Mouse (Mus musculus) monocyte, adult 5-6 weeks (primary cell): ENCODE measurements at regions not wholly inside any gene's neighbourhood (a gene's known extent, or its start where the extent isn't known, plus 50 kb on each side); places are given as distances from the start of the nearest gene placed in this dataset.

Experiments
- ATAC-seq: fragments of 153-309, 156-312 bp; replicated peaks from 2 replicates; pipeline ENCODE4 v1.8.0; 2017; ENCODE audit warnings: mild to moderate bottlenecking; ENCODE audit not compliant: low TSS enrichment, insufficient number of reproducible peaks, severe bottlenecking, poor library complexity, low FRiP score

DNA sequence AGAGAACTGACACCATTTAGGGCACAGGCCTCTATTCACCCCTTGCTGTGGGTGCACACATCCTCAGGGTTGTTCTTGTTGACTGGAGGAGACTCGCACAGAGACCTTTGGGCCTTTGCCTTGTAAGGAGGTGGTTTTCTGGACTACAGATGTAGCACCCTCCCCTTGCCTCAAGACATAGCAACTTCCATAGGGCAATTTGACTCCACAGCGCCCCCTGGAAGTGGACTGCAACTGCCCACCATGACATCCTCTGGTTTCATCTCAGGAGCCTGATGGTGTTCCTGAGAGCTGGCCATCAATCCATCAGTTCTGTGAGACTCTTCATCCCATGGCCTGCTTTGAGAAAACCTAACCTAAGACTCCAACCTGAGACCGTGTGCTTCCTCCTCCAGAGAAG lies 359.6 kb upstream of the Prox1 start:
- no peak for ATAC-seq

GRCm38 (mm10) chr1:190527545-190528137 lies 357.1 kb upstream of the Prox1 start:
- no peak for ATAC-seq

DNA sequence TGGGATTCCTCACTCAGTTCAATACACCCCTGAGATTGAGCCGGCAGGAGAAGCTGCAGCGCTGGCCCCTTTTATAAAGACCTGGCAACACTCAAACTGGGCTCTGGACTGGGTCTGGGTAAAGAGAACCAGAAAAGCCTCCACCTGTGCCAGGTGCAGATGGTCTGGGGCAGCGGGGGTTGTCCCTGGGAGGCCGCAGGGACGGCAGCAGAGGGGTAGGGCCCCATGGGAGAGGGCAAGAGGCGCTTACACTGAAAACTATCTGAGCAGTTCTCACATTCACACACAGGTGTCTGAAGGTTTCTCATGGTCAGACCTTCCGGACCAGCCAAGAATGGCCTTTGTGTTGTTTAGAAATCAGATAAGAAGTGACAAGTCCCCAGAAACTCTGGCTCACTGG lies 356.1 kb upstream of the Prox1 start:
- no peak for ATAC-seq

- ATAC-seq = no peak
Measured at GRCm38 (mm10) chr1:190526046-190526445, 355.5 kb upstream of the Prox1 start.

GRCm38 (mm10) chr1:190500106-190500505 lies 329.6 kb upstream of the Prox1 start:
- no peak for ATAC-seq

GRCm38 (mm10) chr1:190497474-190497873 lies 327.0 kb upstream of the Prox1 start:
- no peak for ATAC-seq

DNA sequence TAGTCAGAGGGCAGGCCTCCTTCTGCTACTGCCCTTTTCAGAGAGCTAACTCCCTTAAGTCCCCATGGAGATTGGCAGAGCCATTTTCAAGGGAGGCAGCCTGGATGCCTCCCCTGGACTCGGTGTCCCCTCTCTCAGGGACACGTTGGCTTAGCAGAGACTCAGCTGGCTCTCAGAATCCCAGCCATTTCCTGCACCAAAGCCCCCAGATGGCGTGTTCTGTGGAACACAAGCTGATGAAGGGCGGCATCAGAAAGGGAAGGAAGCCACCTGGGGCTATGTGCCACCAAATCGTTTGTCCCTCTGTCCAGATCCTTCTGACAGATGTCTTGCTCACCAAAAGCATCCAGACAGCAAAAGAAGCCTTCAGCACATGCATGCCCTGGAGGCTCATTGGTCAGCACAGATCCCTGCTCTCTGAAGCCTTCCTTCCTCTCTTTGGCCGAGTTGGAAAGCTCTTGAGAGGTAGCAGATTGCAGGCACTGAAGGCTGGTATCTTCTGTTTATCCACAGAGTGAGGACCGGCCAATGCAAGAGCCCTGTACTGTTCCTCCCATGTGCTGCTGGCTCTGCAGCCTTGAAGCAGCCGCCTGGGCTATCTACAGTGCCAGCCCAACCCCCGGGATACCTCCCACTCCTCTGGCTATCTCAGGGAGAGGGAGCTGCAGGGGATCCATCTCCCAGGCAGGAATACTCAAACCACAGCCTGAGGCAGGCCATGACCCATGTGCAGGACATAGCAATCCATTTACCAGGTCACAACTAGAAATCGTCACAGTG lies 325.4 kb upstream of the Prox1 start:
- ATAC-seq = no peak

DNA sequence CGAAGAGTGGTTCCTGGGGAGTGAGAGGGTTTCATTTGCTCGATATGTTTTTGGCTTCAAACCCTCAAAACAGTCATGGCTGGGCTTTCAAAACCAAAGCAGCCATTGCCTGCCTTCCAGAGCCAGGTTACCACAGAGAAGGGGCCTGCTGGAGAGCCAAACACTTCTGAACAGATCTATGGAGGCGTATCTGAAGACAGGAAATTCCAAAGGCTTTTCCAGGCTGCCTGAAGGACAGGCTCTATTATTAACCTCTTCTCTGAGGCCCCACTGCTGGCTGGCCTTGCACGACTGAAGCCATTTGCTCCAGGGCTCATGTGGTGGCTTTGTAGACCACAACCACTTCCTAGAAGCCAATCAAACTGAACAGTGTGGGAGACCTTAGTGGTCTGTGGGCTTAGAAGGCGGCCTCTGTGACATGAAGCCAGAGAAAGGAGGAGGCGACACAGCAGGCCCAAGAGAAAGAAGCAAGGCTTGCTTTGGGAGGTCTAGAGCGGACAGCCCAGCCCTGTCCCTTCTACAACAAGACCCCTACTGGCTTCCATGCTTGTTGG lies 316.1 kb upstream of the Prox1 start:
- ATAC-seq = no peak

DNA sequence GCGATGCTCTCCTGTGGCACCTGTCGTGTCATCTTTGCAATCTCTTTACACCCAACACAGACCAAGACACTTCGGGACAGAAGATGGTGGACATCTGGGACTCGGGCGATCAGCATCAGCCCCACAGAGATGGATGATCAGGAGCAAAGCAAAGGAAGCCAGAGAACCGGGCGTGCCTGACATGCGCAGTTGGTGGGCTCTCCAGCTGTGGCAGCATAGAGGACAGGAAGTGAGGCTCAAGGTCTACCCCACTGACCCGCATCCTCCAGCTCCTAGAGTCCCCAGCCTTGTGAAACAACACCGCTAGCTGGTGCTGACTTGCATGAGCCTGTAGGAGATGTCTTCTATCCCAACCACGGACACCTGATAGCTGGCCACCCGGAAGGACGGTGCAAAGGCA lies 312.9 kb upstream of the Prox1 start:
- no peak for ATAC-seq

- ATAC-seq = no peak
Measured at GRCm38 (mm10) chr1:190481071-190481470, 310.6 kb upstream of the Prox1 start.

DNA sequence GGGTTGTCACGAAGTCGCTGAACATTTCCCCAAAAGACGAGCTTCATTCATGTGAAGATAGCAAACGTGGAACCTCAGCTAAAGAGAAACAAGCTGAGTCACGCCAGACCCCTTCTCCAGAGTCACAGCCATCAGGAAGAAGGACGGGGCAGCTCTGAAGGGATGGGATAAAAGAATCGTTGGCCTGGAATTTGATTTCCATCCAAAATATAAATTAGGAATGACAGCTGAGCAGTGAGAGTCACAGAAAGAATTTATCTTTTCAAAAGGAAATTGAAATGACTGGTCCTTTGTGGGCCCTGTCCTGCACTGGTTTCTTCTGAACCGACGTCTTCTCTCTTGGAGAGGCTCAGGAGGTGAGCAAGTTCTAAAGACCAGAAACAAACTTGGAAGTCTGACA lies 310.1 kb upstream of the Prox1 start:
- ATAC-seq = no peak

DNA sequence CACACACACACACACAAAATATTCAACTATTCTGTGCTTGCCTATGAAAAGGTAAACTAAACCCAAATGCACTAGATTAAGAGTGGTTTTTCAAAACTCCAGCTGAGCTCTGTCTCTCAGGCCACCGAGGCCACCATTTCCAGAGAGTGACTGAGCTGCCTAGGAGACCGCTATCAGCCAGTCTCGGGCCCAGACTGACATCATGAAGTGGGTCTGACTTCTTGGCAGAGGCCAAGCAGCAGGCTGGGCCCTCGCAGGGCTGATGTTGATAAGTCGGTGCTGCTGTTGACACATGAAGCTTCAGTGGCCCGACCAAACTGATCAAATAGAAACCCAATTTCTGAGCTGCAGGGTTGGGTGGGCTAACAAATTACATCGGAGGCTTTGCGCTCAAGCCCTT lies 302.2 kb upstream of the Prox1 start:
- no peak for ATAC-seq

- no peak for ATAC-seq
Measured at GRCm38 (mm10) chr1:190470336-190470735, 299.8 kb upstream of the Prox1 start.

GRCm38 (mm10) chr1:190457541-190458061 lies 287.1 kb upstream of the Prox1 start:
- no peak for ATAC-seq

DNA sequence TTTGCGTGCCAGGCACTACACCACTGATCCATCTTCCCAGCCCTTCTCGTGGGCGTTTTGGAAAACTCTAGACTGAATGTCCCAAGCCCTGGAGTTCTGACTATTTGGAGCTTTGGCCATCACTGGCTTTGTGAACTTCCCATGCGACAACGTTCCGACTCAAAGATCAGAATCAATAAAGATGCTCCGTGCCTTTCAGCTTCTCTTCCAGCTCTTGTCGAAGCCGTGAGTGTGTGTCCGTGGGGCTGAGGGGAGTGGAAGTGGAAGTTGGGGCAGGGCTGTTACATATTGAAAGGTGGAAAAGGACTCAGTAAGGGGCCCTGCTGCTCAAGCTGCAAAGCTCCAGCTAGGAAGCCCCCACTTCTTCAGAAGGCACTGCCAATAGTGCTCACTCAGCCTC lies 283.0 kb upstream of the Prox1 start:
- no peak for ATAC-seq

DNA sequence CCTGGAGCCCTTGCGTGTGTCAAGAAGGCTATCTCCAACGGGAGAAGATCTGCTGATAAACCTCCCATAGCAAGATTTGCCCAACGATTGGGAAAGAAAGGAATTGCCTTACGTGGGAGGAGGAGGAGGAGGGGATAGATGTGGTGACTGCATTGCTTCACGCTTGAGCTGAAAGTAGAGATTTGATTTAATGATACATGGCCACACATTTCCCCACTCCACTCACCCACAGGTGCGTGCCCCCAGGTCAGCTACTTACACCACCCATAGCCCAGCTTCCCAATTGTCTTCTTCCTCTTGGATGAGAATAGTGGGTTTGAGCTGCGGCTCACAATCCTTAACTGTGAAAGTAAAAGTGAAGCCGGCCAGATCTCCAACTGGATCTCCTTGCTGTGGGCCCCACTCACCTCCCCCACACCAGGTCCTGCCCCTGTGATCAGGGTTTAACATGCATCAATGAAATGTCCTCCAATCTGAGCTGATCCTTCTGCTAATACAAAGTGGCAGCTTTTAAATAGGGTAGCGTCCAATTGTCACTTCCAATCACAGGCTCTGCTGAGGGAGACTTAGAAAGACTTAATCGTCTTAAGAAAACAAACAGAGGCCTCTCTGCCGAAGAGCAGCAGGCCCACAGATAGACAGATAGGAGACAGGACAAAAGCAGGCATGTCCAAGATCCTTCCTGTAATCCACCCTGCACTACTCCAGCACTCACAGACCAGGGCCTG lies 281.8 kb upstream of the Prox1 start:
- ATAC-seq = no peak

- ATAC-seq = no peak
Measured at GRCm38 (mm10) chr1:190448263-190448662, 277.7 kb upstream of the Prox1 start.

- no peak for ATAC-seq
Measured at GRCm38 (mm10) chr1:190447253-190447652, 276.7 kb upstream of the Prox1 start.

DNA sequence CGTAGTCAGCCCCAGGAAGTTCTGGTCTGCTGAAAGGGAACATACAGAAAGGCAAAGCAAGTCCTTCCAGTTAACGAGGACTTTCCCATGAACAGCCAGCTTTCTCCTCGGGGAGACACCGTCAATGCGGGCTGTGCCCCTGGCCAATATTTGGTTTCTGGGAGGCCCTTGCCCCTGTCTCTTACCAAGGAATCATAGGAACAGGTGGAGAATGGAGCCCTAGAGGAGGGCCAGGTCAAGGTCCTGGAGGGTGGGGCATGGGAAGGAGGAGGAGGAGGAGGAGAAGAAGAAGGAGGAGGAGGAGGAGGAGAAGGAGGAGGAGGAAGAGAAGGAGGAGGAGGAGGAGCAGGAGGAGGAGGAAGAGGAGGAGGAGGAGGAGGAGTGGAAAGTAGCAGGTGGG lies 276.2 kb upstream of the Prox1 start:
- no peak for ATAC-seq
